ENCODE assay signal across 28 mouse cellular contexts in the genomic region with DNA sequence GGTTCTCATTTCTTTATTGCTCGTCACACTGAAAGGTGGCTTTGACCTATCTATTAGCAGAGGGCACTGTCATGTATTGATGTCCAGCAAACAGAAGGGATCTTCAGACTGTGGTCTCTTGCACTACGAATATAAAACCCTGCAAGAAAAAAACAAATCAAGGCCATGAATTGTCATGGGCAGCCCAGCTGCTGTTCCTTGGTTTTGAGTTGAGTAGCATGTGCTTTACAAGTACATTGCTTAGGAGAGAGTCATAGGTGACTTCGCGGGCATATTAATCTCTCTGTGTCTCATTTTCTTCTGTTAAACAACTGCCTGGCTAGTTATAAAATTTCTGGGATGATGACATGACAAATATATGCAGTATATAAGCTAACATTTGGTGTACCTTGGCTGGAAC.
"Had no signal": no experiment of that assay in that cellular context is flagged by ENCODE, and none has a peak within 500 bp of the region (broad histone marks: within the 10 kb centered on the region; RNA-seq: fewer than 3 reads in every experiment).

No protein-coding gene starts in this region.

- H3K4me1 ChIP-seq: embryonic facial prominence, embryonic 12.5 days; embryonic facial prominence, embryonic 13.5 days; embryonic facial prominence, embryonic 15.5 days had no signal

- ATAC-seq: forebrain, embryonic 13.5 days; forebrain, embryonic 14.5 days; forebrain, embryonic 15.5 days; forebrain, embryonic 16.5 days; forebrain, postnatal 0 days had no signal

- H3K9ac ChIP-seq: embryonic facial prominence, embryonic 12.5 days; embryonic facial prominence, embryonic 13.5 days; embryonic facial prominence, embryonic 15.5 days; forebrain, embryonic 12.5 days; forebrain, embryonic 13.5 days; forebrain, embryonic 15.5 days; forebrain, postnatal 0 days had no signal

- H3K27me3 ChIP-seq: embryonic facial prominence, embryonic 12.5 days; embryonic facial prominence, embryonic 13.5 days; embryonic facial prominence, embryonic 15.5 days; forebrain, embryonic 12.5 days; forebrain, embryonic 13.5 days; forebrain, embryonic 15.5 days had no signal

- H3K9me3 ChIP-seq: embryonic facial prominence, embryonic 10.5 days; embryonic facial prominence, embryonic 12.5 days; embryonic facial prominence, embryonic 13.5 days; embryonic facial prominence, embryonic 15.5 days; forebrain, embryonic 10.5 days; forebrain, embryonic 12.5 days; forebrain, embryonic 13.5 days; forebrain, embryonic 15.5 days had no signal

- DNase-seq: cerebellum, adult 2 months; cerebellum, adult 8-10 months; cerebellum, adult 9-10 months; cerebellum, adult 9-11 months; cerebellum, postnatal 10 days; cerebellum, postnatal 14 days; cerebellum, postnatal 25 days; cerebellum, postnatal 36 days; embryo, embryonic 11 days; forebrain, postnatal 0 days; gastrocnemius, adult 2 months; gastrocnemius, postnatal 10 days; gastrocnemius, postnatal 14 days; gastrocnemius, postnatal 25 days; gastrocnemius, postnatal 36 days; heart, adult 18-20 months; heart, adult 2 months had no signal

- H3K27ac ChIP-seq: embryonic facial prominence, embryonic 10.5 days; embryonic facial prominence, embryonic 12.5 days; embryonic facial prominence, embryonic 13.5 days; embryonic facial prominence, embryonic 15.5 days; forebrain, embryonic 10.5 days; forebrain, embryonic 12.5 days; forebrain, embryonic 13.5 days; forebrain, embryonic 15.5 days; gastrocnemius, adult 2 months; heart, adult 2 months had no signal

- H3K36me3 ChIP-seq: embryonic facial prominence, embryonic 10.5 days; embryonic facial prominence, embryonic 12.5 days; embryonic facial prominence, embryonic 13.5 days; embryonic facial prominence, embryonic 15.5 days; forebrain, embryonic 10.5 days; forebrain, embryonic 12.5 days; forebrain, embryonic 15.5 days had no signal

- H3K4me2 ChIP-seq: embryonic facial prominence, embryonic 12.5 days; embryonic facial prominence, embryonic 13.5 days; embryonic facial prominence, embryonic 15.5 days; forebrain, embryonic 12.5 days; forebrain, embryonic 13.5 days; forebrain, embryonic 15.5 days had no signal

- H3K4me3 ChIP-seq: embryonic facial prominence, embryonic 10.5 days; embryonic facial prominence, embryonic 12.5 days; embryonic facial prominence, embryonic 13.5 days; embryonic facial prominence, embryonic 15.5 days; erythroblast, embryonic 14.5 days; forebrain, embryonic 10.5 days; forebrain, embryonic 12.5 days; forebrain, embryonic 13.5 days; forebrain, embryonic 15.5 days; gastrocnemius, adult 2 months; heart, adult 2 months had no signal
